Mouse (Mus musculus): Measurements from ENCODE around the gene Cdk8. TPM values are rescaled to one million over a fixed set of nuclear protein-coding genes. Genes with fewer than 3 reads are reported as not detected.

Gene Cdk8
- total RNA-seq, 1 experiment from 2014 or later: 42.7 TPM

DNA sequence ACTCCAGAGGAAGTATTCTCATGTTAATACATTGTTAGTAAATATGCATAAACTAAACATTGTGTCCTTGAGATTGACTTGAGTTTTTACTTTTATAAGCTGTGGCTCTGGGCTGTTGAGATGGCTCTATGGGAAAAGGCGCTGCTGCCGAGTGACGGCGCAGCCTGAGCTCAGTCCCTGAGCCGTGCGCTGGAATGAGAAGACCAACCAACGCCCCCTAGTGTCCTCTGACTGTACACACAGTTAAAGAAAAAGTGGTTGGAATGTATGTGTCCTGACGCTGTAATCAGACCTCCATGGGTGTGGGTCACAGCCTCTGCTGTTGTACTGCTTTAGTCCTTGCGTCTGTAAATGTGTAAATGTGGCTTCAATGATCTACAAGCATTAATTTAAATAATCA is 29.0 kb downstream of the Cdk8 start:
- ATAC-seq (replicated peaks in 1 of 2; ENCODE audit: insufficient read depth in 1 of 2, low FRiP score in 2 of 2, low TSS enrichment in 1 of 2, low read depth in 1 of 2, poor library complexity in 2 of 2, severe bottlenecking in 2 of 2): no peak

DNA sequence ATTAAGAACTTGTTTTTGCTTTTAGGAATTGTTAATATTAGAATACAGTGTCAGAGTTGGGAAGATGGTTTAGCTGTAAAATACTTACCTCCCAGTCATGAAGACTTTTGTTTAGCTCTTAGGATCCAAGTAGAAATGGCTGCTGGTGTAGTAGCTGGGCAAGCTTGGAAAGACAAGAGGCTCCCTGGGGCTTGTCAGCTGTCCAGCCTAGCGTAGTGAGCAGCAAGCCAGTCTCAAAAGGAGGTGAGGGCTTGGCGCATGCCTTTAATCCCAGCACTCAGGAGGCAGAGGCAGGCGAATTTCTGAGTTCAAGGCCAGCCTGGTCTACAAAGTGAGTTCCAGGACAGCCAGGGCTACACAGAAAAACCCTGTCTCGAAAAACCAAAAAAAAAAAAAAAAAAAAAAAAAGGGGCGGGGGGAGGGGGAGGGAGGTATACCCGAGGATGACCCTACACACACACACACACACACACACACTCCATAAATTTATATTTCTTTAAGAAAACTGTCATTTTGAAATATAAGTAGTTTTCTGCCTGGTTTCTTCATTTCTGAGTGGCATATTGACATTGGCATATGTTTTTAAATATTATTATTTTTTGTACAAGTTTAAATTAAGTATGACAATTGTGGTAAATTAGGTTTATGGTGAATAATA is 35.0 kb downstream of the Cdk8 start:
- no peak for ATAC-seq (replicated peaks in 1 of 2; ENCODE audit: insufficient read depth in 1 of 2, low FRiP score in 2 of 2, low TSS enrichment in 1 of 2, low read depth in 1 of 2, poor library complexity in 2 of 2, severe bottlenecking in 2 of 2)

DNA sequence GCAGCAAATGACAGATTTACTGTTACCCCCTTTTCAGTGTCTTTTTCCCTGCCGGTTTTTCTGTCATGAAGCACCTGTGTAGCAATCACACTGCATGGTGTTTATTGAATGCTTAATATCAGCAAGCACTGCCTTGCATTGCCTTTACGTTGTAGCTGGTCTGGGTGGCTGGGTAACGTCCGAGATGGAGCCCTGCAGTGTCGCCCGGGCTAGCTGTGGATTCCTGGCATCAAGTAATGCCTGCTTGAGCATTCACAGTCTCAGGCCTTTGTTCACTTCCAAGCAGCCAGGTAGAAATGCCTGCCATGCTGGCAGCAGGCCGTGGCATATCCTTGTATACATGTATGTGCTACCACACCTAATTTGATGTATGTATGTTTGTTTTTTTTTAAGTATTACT is 36.7 kb downstream of the Cdk8 start:
- ATAC-seq (replicated peaks in 1 of 2; ENCODE audit: insufficient read depth in 1 of 2, low FRiP score in 2 of 2, low TSS enrichment in 1 of 2, low read depth in 1 of 2, poor library complexity in 2 of 2, severe bottlenecking in 2 of 2): no peak

DNA sequence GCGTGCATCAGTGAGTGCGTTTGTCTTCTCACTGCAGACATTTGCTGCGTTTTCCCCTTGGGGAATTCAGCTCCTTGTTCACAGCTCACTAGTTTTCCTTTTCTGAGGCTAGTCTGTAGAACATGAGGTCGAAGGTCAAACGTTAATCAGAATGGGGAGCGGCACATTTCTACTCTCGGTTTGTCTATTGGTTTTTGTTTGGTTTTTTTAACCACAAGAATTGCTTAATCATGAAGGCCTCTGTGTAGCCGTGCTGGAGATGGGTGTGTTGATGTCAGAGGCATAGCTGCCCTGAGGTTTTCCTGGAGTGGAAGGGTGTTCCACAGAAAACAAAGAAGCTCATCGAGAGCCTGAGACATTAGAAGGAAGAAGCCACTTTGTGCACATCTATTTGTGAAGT is 39.6 kb downstream of the Cdk8 start:
- no peak for ATAC-seq (replicated peaks in 1 of 2; ENCODE audit: insufficient read depth in 1 of 2, low FRiP score in 2 of 2, low TSS enrichment in 1 of 2, low read depth in 1 of 2, poor library complexity in 2 of 2, severe bottlenecking in 2 of 2)

DNA sequence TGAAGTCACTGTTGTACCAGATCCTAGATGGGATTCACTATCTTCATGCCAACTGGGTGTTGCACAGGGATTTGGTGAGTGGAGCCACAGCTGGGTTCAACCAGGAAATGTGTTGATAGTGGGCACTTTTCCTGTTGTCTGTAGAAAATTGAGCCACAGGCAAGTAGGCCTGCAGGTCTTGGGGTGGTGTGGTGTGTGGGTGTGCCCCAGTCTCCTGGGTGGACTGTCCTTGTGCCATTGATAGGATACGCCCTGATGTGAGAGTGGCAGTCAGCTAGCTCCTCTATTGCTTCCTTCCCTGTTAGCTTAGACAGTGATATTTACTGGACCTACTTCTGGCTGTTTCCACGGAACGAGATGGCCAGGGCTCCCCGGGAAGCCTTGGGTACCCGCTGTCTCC is 40.6 kb downstream of the Cdk8 start:
- no peak for ATAC-seq (replicated peaks in 1 of 2; ENCODE audit: insufficient read depth in 1 of 2, low FRiP score in 2 of 2, low TSS enrichment in 1 of 2, low read depth in 1 of 2, poor library complexity in 2 of 2, severe bottlenecking in 2 of 2)

DNA sequence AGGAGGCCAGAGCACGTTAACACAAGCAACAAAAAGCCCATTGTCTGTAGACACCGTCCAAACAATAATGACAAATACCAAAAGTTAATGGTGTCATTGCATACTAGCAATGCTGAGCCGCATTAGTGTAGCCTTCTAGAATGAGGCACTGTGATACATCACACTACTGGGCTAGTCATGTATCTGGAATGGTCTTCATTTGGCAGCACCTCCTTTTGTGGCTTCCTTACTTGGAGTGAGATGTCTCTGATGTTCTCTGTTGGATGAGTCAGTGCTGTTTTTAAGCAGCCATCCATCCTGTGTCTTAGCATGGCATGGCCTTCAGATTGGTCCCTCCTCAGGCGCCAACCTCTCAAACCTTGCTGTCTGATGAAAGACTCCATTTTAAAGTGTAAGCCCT is 42.1 kb downstream of the Cdk8 start:
- no peak for ATAC-seq (replicated peaks in 1 of 2; ENCODE audit: insufficient read depth in 1 of 2, low FRiP score in 2 of 2, low TSS enrichment in 1 of 2, low read depth in 1 of 2, poor library complexity in 2 of 2, severe bottlenecking in 2 of 2)

DNA sequence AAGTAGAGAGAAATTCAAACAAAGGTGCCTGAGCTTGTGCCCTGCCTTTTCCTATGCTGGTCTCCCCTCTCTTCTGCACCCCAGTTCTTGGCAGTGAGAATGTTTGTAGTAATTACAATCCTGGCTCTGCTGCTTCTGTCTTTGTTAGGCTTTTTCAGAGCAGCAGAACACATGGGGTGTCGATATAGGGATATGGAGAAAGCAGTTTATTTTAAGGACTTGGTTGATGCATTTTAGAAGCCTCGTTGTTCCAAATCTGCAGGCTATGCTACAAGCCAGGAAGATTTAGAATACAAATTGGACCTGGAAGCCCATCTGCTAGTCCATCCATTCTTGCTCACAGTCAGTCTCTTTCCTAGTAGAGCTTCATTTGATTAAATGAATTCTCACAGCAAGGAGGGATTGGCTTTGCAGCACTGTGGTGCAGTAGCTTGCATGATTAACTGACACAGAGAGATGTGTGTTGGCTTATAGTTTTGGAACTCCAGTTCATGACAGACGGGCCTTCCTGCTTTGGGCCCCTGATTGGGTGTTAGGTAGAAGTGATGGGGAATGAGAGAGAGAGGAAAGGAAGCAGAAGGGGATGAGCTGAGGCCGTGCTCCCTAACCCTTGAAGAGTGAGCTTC is 43.5 kb downstream of the Cdk8 start:
- ATAC-seq (replicated peaks in 1 of 2; ENCODE audit: insufficient read depth in 1 of 2, low FRiP score in 2 of 2, low TSS enrichment in 1 of 2, low read depth in 1 of 2, poor library complexity in 2 of 2, severe bottlenecking in 2 of 2): no peak

DNA sequence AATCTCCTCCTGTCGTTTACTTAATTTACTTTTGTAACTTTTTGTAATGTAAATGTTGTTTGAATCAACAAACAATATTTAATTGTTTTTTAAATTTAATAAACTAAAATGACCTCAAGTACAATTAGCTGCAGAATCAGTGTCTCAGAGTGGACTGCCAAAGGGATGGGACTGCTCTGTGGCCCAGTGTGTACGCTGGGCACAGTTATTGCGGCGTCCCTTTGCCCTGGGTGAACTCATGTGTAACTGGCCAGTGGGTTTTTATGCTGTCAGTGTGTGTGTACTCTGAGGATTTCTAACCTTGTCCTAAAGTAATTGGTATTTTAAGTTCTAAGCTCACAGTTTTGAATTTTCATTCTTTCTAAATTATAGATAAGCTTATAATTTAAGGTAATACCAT is 46.5 kb downstream of the Cdk8 start:
- ATAC-seq (replicated peaks in 1 of 2; ENCODE audit: insufficient read depth in 1 of 2, low FRiP score in 2 of 2, low TSS enrichment in 1 of 2, low read depth in 1 of 2, poor library complexity in 2 of 2, severe bottlenecking in 2 of 2): no peak

DNA sequence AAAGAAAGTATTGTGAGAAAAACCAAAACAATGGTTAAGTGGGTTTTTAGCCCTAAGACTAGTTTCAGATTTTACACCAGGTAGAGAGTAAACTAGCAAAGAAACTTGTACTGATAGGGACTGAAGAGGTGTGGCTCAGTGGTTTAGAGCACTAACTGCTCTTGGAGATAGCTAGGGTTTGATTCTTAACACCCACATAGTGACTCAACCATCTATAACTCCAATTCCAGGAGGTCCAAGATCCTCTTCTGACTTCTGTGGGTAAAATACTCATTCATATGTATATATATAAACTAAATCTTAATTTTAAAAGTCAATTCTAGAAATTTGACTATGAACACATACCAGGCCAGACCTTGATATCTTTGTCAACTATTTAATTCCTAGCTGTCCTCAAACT is 49.0 kb downstream of the Cdk8 start:
- no peak for ATAC-seq (replicated peaks in 1 of 2; ENCODE audit: insufficient read depth in 1 of 2, low FRiP score in 2 of 2, low TSS enrichment in 1 of 2, low read depth in 1 of 2, poor library complexity in 2 of 2, severe bottlenecking in 2 of 2)

DNA sequence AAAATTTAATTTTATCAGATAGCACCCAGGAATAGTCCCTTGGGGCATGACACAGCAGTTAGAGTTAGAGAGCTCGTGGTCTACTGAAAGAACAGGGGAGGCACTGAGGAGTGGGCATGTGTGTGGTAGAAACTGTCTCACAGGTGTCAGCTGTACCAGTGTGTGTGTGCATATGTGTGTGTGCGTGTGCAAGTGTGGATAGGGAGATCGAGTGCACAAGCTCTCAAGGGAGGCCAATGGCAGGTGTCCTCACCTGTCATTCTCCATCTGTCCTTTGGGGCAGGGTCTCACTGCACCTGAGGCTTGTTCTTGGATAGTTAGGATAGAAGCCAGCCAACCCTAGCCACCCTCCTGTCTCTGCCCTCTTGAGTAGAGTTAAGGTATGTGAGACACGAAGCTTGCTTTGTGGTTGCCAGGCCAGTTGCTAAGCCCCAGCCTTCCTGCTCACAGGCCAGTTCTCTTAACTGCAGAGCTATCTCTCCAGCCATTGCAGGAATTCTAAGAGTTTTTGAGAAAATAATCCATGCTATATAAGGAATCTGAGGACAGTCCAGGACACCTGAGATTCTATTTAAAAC is 50.3 kb downstream of the Cdk8 start:
- no peak for ATAC-seq (replicated peaks in 1 of 2; ENCODE audit: insufficient read depth in 1 of 2, low FRiP score in 2 of 2, low TSS enrichment in 1 of 2, low read depth in 1 of 2, poor library complexity in 2 of 2, severe bottlenecking in 2 of 2)

DNA sequence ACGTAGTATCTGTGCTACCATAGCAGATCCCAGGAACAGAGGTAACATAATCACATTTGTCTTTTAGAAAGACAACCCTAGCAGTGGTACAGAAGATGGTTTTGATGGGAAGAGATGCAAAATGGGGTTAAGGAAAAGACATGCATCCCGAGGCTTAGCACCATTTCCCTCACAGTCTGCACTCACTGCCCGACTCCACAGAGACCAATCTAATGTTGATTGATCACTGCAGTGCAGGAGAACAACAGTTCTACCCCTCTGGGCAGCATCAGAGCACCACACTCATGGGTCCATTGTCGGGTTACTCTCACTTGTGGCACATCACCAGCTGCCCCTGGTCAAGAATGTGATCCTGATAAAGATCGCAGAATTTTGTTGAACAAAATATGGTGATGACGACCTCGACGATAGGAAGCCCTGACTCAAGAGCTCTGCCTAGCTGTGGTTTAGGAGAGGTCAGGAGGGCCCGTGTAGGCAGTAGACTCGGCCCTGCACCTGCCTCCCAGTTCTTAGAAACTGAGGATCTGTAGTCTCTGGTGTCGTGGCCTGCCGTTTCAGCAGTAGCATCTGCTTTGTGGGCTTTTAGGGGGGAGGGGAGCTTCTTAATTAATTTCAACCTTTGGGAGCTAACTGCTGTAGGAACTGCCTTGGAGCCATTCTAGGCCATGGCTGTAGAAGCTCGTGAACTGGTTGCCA is 51.0 kb downstream of the Cdk8 start:
- ATAC-seq (replicated peaks in 1 of 2; ENCODE audit: insufficient read depth in 1 of 2, low FRiP score in 2 of 2, low TSS enrichment in 1 of 2, low read depth in 1 of 2, poor library complexity in 2 of 2, severe bottlenecking in 2 of 2): no peak

DNA sequence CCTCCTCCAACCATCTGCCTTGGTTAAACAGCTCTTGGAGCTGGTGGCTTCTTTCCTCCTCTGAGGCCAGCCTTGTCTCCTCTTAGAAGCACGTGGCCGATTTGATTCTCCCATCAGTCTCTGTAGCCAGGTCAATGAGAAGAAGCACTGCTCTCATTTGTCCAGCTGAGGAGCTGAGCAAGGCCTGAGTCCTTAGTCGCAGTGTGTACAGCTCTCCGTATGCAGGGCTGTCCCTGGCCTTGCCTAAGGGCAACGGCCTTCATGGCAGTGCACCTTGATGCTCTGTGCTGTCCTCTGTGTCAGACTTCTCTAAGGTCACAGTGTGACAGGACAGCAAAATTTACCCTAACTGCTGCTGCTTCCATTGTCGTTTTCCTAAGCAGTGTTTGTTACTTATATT is 52.9 kb downstream of the Cdk8 start:
- no peak for ATAC-seq (replicated peaks in 1 of 2; ENCODE audit: insufficient read depth in 1 of 2, low FRiP score in 2 of 2, low TSS enrichment in 1 of 2, low read depth in 1 of 2, poor library complexity in 2 of 2, severe bottlenecking in 2 of 2)

DNA sequence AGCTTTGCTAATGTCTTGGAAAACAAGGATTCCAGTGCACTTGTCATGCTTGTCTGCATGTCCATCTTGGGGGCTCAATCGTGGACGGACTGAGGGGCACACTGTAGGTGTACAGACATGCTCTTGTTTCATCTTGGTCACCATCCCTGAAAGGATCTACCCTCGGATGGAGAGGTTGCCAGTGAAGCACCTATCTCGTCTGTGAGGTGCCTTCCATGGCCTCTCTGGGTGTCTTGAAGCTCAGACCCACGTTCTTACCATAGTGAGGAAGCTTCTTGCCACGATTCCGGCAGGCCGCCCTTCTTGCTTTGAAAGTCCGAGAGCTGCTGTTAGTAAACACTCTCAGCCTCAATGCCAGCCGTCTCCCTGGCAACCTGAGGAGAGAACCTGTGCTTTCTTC is 56.4 kb downstream of the Cdk8 start:
- no peak for ATAC-seq (replicated peaks in 1 of 2; ENCODE audit: insufficient read depth in 1 of 2, low FRiP score in 2 of 2, low TSS enrichment in 1 of 2, low read depth in 1 of 2, poor library complexity in 2 of 2, severe bottlenecking in 2 of 2)

DNA sequence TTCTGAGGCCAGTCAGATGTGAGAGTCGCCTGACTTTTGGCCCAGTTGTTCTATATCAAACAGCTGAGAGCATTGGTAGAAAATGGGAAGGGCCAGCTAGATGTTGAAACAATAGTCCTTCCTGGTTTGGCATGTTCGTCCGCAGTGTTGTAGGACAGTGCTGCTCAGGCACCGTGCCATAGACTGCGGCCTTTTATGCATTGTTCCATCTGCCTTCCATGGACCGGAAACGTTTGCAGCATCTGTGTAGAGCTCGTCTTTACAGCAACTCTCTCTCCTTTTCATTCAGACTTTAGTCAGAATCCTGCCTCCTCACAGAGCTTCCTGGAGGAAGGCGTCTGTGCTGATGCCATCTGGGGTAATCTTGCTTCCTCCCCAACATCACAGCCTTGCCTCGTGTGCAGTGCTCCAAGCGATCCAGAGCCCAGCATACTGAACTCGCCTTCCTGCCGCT is 57.0 kb downstream of the Cdk8 start:
- no peak for ATAC-seq (replicated peaks in 1 of 2; ENCODE audit: insufficient read depth in 1 of 2, low FRiP score in 2 of 2, low TSS enrichment in 1 of 2, low read depth in 1 of 2, poor library complexity in 2 of 2, severe bottlenecking in 2 of 2)

DNA sequence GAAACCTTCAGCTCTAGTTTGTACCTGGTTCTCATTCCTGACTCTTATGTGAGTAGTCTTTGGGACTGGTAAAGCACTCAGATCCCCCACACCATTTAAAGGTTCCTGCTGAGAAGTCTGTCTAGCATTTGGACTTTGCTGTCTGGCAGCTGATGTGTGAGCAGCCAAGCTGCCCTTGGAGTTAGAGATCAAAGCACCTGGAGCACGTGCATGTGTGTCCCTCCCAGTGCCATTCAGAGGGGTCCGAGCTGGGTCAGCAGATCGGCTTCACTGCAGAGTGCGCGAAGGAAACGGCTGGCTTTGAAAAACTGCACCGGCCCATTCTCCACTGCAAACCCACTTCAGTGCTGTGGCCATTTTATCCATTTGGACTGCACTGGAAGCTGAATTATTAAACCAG is 58.9 kb downstream of the Cdk8 start:
- ATAC-seq (replicated peaks in 1 of 2; ENCODE audit: insufficient read depth in 1 of 2, low FRiP score in 2 of 2, low TSS enrichment in 1 of 2, low read depth in 1 of 2, poor library complexity in 2 of 2, severe bottlenecking in 2 of 2): no peak

DNA sequence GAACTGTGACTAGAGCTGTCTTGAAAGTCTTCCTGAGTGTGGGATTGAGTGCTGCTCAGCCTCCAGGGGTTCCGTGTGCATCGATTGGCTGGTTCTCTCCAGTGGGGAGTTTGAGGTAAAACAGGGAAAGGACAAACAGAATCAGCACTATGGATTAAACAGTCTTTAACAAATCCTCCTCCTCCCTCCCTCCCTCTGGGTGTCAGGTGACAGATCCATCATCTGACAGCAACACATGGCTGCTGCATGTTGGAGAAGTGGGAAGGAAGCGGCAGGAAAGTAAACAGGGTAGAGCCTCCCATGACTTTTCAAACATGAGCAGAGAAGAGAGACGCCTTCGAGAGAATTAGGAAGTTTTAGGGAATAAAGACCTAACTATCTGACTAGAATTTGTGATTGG is 59.4 kb downstream of the Cdk8 start:
- no peak for ATAC-seq (replicated peaks in 1 of 2; ENCODE audit: insufficient read depth in 1 of 2, low FRiP score in 2 of 2, low TSS enrichment in 1 of 2, low read depth in 1 of 2, poor library complexity in 2 of 2, severe bottlenecking in 2 of 2)

DNA sequence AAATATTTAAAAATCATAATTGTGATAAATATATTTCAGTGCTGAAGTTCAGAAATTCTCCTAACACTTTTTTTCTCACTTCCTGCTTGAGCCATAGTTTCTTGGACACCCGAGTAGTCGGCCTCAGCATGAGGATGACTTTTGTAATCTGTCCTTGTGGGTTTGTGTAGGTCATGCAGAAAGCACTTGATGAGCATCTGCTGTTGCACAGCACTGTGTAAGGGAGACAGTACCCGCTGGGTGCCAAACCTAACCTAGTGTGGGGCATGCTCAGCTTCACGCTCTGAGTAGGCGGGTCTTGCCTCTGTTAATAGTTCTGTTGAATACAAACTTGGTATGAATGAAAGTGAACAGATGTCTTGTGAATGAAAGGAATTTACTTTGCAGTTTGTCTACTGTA is 60.5 kb downstream of the Cdk8 start:
- no peak for ATAC-seq (replicated peaks in 1 of 2; ENCODE audit: insufficient read depth in 1 of 2, low FRiP score in 2 of 2, low TSS enrichment in 1 of 2, low read depth in 1 of 2, poor library complexity in 2 of 2, severe bottlenecking in 2 of 2)

DNA sequence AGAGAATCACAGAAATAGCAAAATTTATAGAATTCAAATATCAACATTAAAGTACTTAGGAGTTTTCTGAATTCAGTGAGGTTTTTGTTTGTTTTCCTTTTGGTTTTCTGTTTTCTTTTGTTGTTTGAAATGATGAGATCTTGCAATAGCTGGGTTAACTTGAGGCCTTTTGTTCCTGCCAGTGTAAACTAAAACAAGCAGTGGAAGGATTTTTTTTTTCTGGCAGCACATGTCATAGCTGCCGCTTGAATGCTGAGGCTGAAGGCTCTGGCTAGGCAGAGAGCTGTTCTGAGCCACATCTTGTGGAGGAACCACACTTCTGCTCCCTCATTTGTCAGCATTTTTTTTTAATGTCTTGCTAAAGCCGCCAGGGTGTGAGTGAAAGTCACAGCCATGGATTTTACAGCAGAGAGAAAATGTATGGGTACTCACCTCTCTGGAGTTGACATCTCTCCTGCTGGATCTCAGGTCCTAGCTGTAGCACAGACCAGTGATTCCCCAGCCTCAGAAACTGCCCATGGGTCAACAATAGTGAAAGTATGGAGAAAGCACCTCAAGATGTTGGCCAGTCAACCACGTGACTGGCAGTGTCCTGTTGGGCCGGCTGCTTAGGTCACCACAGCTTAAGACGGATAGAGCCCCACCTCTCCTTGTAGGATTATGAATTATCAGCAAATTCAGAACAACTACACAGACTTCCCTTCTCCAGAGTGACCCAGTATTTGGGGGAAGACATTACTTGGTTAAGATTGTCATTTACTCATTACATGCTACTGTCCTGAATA is 62.1 kb downstream of the Cdk8 start:
- ATAC-seq (replicated peaks in 1 of 2; ENCODE audit: insufficient read depth in 1 of 2, low FRiP score in 2 of 2, low TSS enrichment in 1 of 2, low read depth in 1 of 2, poor library complexity in 2 of 2, severe bottlenecking in 2 of 2): no peak
